Mouse (Mus musculus) CH12.LX (cell line): ENCODE measurements at regions not wholly inside any gene's neighbourhood (a gene's known extent, or its start where the extent isn't known, plus 50 kb on each side); places are given as distances from the start of the nearest gene placed in this dataset.

Experiments used
- CTCF ChIP-seq, 2 experiments: IDR thresholded peaks in 1 of 2; conservative IDR thresholded peaks in 1 of 2; 2 replicates each; pipeline ENCODE4 v1.5.1; 2011 to 2012; ENCODE audit warnings: low read depth in 2 of 2, low read length in 2 of 2, improper control_type of control experiment in 1 of 2, inconsistent platforms in 1 of 2, mild to moderate bottlenecking in 1 of 2, moderate library complexity in 1 of 2
- E2F4 ChIP-seq: IDR thresholded peaks from 2 replicates; pipeline ENCODE4 v1.6.1; 2011; ENCODE audit warnings: low read depth, low read length, improper control_type of control experiment; ENCODE audit not compliant: insufficient replicate concordance
- EP300 ChIP-seq: IDR thresholded peaks from 2 replicates; pipeline ENCODE4 v1.6.1; 2011; ENCODE audit warnings: low read length, improper control_type of control experiment
- MAX ChIP-seq: IDR thresholded peaks from 2 replicates; pipeline ENCODE4 v1.6.1; 2011; ENCODE audit warnings: low read length, improper control_type of control experiment
- POLR2A ChIP-seq: IDR thresholded peaks from 2 replicates; pipeline ENCODE4 v1.6.1; 2011; ENCODE audit warnings: low read depth, mild to moderate bottlenecking, improper control_type of control experiment, low read length
- TCF12 ChIP-seq: IDR thresholded peaks from 2 replicates; pipeline ENCODE4 v1.6.1; 2014; ENCODE audit warnings: low read depth, mild to moderate bottlenecking, inconsistent platforms, low read length, improper control_type of control experiment
- ZC3H11A ChIP-seq: IDR thresholded peaks from 2 replicates; pipeline ENCODE4 v1.6.1; 2012; ENCODE audit warnings: low read depth, mild to moderate bottlenecking, inconsistent platforms, low read length, improper control_type of control experiment
- ZMIZ1 ChIP-seq: IDR thresholded peaks from 2 replicates; pipeline ENCODE4 v1.6.1; 2012; ENCODE audit warnings: low read depth, mild to moderate bottlenecking, inconsistent platforms, low read length, improper control_type of control experiment

DNA sequence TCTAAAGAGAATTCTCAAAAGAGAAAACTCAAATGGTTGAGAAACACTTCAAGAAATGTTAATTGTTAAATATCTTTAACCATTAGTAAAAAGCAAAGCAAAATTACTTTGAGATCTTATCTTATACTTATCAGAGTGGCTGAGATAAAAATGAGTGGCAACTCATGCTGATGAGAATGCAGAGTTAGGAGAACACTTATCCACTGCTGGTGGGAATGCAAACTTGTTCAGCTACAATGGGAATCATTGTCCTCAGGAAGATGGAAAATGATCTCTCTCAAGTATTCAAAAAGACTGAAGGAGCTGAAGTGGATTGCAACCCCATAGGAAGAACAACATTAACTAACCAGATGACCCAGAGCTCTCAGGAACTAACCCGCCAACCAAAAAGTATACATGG lies 1393.6 kb downstream of the Trim52 start:
- TF ChIP-seq ZC3H11A (no peak), CTCF (conservative IDR thresholded peaks at IDR 0.05 in 1 of 2, IDR thresholded peaks at IDR 0.05 in 1 of 2; ENCODE audit: low read depth in 2 of 2, low read length in 2 of 2) (no peak), ZMIZ1 (no peak), POLR2A (no peak), EP300 (no peak), E2F4 (no peak), TCF12 (no peak), MAX (no peak)
